Mouse (Mus musculus) liver, adult 2 months (tissue): ENCODE results near the gene Mindy1.

ENCODE experiments used
- CTCF ChIP-seq: fragments of 200-500 bp; IDR thresholded peaks from 2 replicates; pipeline ENCODE4 v1.5.1; 2011; ENCODE audit warnings: low read depth, low read length, control low read depth
- POLR2A ChIP-seq: fragments of 200-500 bp; IDR thresholded peaks from 2 replicates; pipeline ENCODE4 v1.6.1; 2011; ENCODE audit warnings: low read length, control low read depth; ENCODE audit not compliant: insufficient read depth; ENCODE audit errors: extremely low read depth

DNA sequence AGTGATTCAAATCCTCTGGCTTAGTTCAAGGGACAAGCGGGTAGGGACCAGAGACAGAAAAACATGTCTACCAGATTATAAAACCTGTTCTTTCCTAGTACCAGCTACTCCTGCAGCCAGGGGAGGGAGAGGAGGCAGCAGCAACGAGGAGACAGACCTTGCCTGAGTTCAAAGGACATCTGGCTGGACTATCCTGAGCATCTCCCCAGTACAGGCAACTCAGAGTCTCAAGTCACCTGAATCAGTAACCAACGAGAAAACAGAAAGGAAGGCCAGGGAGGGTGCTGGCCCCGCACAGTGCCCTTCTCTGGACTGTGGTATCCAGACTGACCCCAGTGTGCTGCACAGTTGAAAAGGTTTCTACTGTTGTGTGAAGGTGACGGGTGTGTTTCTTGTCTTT, 24.2 kb upstream of the Mindy1 start:
- TF ChIP-seq POLR2A (no peak), CTCF (no peak)
